Mouse (Mus musculus): ENCODE data around the gene Rad18.

DNA sequence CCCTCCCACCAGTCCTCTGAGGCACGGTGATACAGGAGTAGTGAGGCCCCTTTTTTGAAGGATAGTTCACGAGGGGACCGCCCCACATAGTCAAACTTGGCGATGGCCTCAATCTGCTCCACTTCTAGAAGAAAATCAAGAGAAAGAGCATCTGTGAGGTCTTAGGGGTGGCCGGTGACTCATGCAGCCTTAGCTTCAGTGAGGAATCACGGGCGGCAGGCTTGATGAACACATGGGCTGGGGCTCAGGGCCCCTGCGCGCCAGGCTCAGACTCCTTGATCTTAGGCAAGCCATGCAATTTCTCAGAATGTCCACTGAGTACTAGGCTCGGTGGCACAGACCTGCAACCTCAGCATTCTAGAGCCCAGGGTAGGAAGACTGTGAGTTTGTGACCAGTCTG lies 34.9 kb upstream of the Rad18 start:
- TF ChIP-seq CTCF (IDR thresholded peaks at IDR 0.05; ENCODE audit: low read depth) (no peak), EP300 (IDR thresholded peaks at IDR 0.05; ENCODE audit: low read depth) (no peak)

Data from liver, embryonic 14.5 days (tissue).